Mouse (Mus musculus): ENCODE data around the gene Folr1. TPM values are rescaled to one million over a fixed set of nuclear protein-coding genes. Genes with fewer than 3 reads are reported as not detected.

Gene Folr1
- polyA plus RNA-seq, 1 experiment, result 1.5 TPM

DNA sequence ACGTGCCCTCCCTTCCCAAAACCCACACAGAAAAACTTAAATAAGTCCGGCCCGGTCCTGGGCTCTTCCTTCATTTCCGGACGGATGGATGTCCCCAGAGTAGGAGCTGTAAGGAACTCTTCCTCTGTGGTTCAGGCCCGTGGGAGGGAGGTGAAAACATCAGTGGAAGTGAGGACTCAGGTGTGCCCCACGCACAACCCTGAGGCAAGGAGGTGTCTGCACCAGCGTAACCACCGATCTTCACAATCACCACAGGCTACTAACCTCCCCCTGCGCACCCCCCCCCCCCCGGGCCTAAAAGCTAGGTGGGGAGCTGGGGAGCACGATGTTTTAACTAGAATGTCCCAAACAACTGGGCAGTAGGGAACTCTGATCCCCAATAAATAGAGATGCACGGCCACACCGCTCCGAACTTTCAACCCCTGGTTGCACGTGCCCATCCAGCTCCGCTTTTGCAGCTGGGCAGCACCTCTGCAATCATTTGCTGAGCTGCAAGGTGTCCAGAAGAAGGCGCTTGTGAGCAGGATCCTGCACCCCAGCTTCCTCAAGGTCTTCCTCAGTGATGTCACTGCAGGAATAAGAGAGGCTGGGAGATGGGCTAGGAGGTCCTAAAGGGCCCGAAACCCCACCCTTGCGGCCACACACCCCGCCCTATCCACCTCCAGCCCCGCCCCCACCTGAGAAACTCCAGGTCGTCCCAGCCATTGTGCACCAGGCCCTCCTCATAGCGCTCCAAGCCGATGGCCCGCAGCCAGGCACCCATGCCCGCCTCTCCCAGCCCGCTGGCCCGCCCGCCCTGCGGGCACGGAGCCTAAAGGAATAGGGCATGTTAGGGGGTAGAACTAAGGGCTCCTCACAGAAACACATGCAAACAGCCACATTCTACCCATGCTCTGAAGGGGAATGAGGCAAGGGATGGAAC, 47.5 kb downstream of the Folr1 start:
- Histone ChIP-seq H3K4me1 (ENCODE audit: control insufficient read depth, insufficient read depth, low read length) (no peaks in the 10 kb centered on the region), H3K4me3 (ENCODE audit: insufficient read depth, low read length) (no peak overlapping the region), H3K27ac (ENCODE audit: insufficient read depth, low read length) (no peak overlapping the region)
- TF ChIP-seq CTCF (IDR thresholded peaks at IDR 0.05; ENCODE audit: extremely low read depth, insufficient read depth, low read length) (peak; percentile 44), POLR2A (IDR thresholded peaks at IDR 0.05; ENCODE audit: extremely low read depth, insufficient read depth, low read length) (no peak)

GRCm38 (mm10) chr7:101821571-101822501, 48.8 kb downstream of the Folr1 start:
- Histone ChIP-seq H3K4me1 (ENCODE audit: control insufficient read depth, insufficient read depth, low read length) (no peaks in the 10 kb centered on the region), H3K27ac (ENCODE audit: insufficient read depth, low read length) (no peak overlapping the region), H3K4me3 (ENCODE audit: insufficient read depth, low read length) (no peak overlapping the region)
- TF ChIP-seq POLR2A (IDR thresholded peaks at IDR 0.05; ENCODE audit: extremely low read depth, insufficient read depth, low read length), result no peak
- no peak for TF ChIP-seq CTCF (IDR thresholded peaks at IDR 0.05; ENCODE audit: extremely low read depth, insufficient read depth, low read length)

DNA sequence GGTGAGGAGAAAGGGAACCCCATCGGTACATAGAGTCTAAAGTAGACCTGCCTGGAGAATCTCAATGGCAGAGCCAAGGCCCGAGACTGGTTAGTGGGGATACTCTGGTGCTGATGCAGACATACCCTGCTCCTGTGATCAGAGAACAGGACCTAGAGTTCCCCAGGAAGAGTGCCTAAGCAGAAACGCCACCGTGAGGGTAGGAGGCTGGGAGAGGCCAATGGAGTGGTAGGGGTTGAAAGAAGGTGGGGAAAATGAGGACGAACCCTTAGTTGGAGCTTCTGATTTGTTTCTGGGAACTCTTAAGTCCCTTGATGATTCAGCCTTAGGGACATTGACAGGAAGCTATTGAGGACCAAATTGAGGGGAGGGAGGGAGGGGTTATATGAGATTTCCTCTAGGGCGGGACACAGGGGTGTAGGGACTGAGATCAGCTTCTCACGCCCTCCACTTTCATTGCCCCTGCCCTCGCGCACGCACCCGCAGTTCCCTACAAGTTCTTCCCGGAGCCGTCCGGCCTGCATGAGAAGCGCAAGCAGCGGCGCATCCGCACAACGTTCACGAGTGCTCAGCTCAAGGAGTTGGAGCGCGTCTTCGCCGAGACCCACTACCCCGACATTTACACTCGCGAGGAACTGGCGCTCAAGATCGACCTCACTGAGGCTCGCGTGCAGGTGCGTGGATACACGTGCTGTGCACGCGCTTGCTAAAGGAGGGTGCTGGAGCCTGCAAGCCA, 50.1 kb downstream of the Folr1 start:
- H3K4me3 ChIP-seq (ENCODE audit: insufficient read depth, low read length), result peak overlapping the region; percentile 11; the same call in 1 of the 2 replicates
- H3K27ac ChIP-seq (ENCODE audit: insufficient read depth, low read length), result no peak overlapping the region
- no peaks in the 10 kb centered on the region for H3K4me1 ChIP-seq (ENCODE audit: control insufficient read depth, insufficient read depth, low read length)
- no peak for TF ChIP-seq POLR2A (IDR thresholded peaks at IDR 0.05; ENCODE audit: extremely low read depth, insufficient read depth, low read length)
- no peak for TF ChIP-seq CTCF (IDR thresholded peaks at IDR 0.05; ENCODE audit: extremely low read depth, insufficient read depth, low read length)

GRCm38 (mm10) chr7:101817861-101818401, 52.7 kb downstream of the Folr1 start, which contains the start of gene Phox2a:
TSS of gene Phox2a (plus strand) at chr7:101818313.
- TF ChIP-seq CTCF (IDR thresholded peaks at IDR 0.05; ENCODE audit: extremely low read depth, insufficient read depth, low read length) (no peak), POLR2A (IDR thresholded peaks at IDR 0.05; ENCODE audit: extremely low read depth, insufficient read depth, low read length) (no peak)
- H3K27ac ChIP-seq (ENCODE audit: insufficient read depth, low read length), result no peak within 1 kb of the TSS
- H3K4me3 ChIP-seq (ENCODE audit: insufficient read depth, low read length), result no peak within 1 kb of the TSS
- H3K4me1 ChIP-seq (ENCODE audit: control insufficient read depth, insufficient read depth, low read length), result no peaks in the 10 kb centered on the region

Other genes starting within 250 kb of the Folr1 start
- gene Clpb, start 207.2 kb downstream of the Folr1 start, polyA plus RNA-seq (2012; rRNA removed), result 41.8 and 48.1 TPM in 2 replicates
- not detected in 2 replicates for gene Phox2a, start 52.5 kb downstream of the Folr1 start, polyA plus RNA-seq (2012; rRNA removed)
- gene Inppl1, start 32.6 kb downstream of the Folr1 start, polyA plus RNA-seq (2012; rRNA removed), result 36.5 and 40.7 TPM in 2 replicates
- gene Folr2, start 13.6 kb downstream of the Folr1 start, polyA plus RNA-seq (2012; rRNA removed), result 1.1 and 2.1 TPM in 2 replicates
- gene Anapc15, start 7.1 kb downstream of the Folr1 start, polyA plus RNA-seq (2012; rRNA removed), result 60.3 and 63.5 TPM in 2 replicates
- 199 and 213 TPM in 2 replicates for gene Lamtor1, start 35.1 kb upstream of the Folr1 start, polyA plus RNA-seq (2012; rRNA removed)
- gene Tomt, start 35.6 kb upstream of the Folr1 start, polyA plus RNA-seq (2012; rRNA removed), result 0.15 and 0.19 TPM in 2 replicates
- 11.8 and 12.6 TPM in 2 replicates for gene Lrrc51, start 63.1 kb upstream of the Folr1 start, polyA plus RNA-seq (2012; rRNA removed)
- 51.6 and 54.9 TPM in 2 replicates for gene Numa1, start 63.3 kb upstream of the Folr1 start, polyA plus RNA-seq (2012; rRNA removed)
- gene Il18bp, start 147.9 kb upstream of the Folr1 start, polyA plus RNA-seq (2012; rRNA removed), result 11.8 and 12.7 TPM in 2 replicates
- 55.9 and 59.4 TPM in 2 replicates for gene Rnf121, start 194.7 kb upstream of the Folr1 start, polyA plus RNA-seq (2012; rRNA removed)
- 38.4 and 43.8 TPM in 2 replicates for gene Xndc1, start 194.7 kb upstream of the Folr1 start, polyA plus RNA-seq (2012; rRNA removed)
- gene Xntrpc, start 194.9 kb upstream of the Folr1 start, polyA plus RNA-seq (2012; rRNA removed), result 1.9 and 2.8 TPM in 2 replicates
- 0.53 and 2.0 TPM in 2 replicates for gene Trpc2, start 212.3 kb upstream of the Folr1 start, polyA plus RNA-seq (2012; rRNA removed)
- 0.23 TPM in 1 of 2 replicates, not detected in the other for gene Art1, start 231.0 kb upstream of the Folr1 start, polyA plus RNA-seq (2012; rRNA removed)
- gene Art5, start 238.7 kb upstream of the Folr1 start, polyA plus RNA-seq (2012; rRNA removed), result not detected in 2 replicates
- 0.04 TPM in 1 of 2 replicates, not detected in the other for gene Chrna10, start 246.0 kb upstream of the Folr1 start, polyA plus RNA-seq (2012; rRNA removed)